27 mouse cellular contexts compared by ENCODE assay signal in genomic region chr13:31468131-31468530, GRCm38 (mm10).
DNase-seq lines count a peak whose midpoint lies in the region; ATAC-seq and TF ChIP-seq lines count a peak whose summit lies in the region.
"Had no signal": no experiment of that assay in that cellular context is flagged by ENCODE, and none has a peak within 500 bp of the region (broad histone marks: within the 10 kb centered on the region; RNA-seq: fewer than 3 reads in every experiment).

No protein-coding gene starts in this region.

- H3K9ac ChIP-seq in forebrain, embryonic 12.5 days, result no peak overlapping the region
- H3K9ac ChIP-seq in forebrain, embryonic 11.5 days (ENCODE audit: low read length), result no peak overlapping the region
- H3K9ac ChIP-seq: embryonic facial prominence, embryonic 13.5 days; hindbrain, embryonic 13.5 days had no signal

- H3K79me2 ChIP-seq in C2C12 (ENCODE audit: control insufficient read depth, insufficient read depth) (no peaks in the 10 kb centered on the region), myocyte (ENCODE audit: control insufficient read depth, insufficient read depth) (no peaks in the 10 kb centered on the region)

- TF ChIP-seq POLR2A in myocyte (IDR thresholded peaks at IDR 0.05; ENCODE audit: insufficient read length, low read depth), result no peak

- H3K9me3 ChIP-seq in forebrain, embryonic 12.5 days, result no peaks in the 10 kb centered on the region
- no peaks in the 10 kb centered on the region for H3K9me3 ChIP-seq in forebrain, embryonic 11.5 days (ENCODE audit: control insufficient read depth, low read length)
- H3K9me3 ChIP-seq: embryonic facial prominence, embryonic 13.5 days; hindbrain, embryonic 10.5 days; hindbrain, embryonic 13.5 days had no signal

- H3K79me3 ChIP-seq in C2C12 (ENCODE audit: low read depth), result no peaks in the 10 kb centered on the region

- no peak overlapping the region for H3K27ac ChIP-seq in forebrain, embryonic 12.5 days
- no peak overlapping the region for H3K27ac ChIP-seq in forebrain, embryonic 11.5 days (ENCODE audit: low read depth, low read length)
- H3K27ac ChIP-seq: embryonic facial prominence, embryonic 13.5 days; hindbrain, embryonic 10.5 days; hindbrain, embryonic 13.5 days; hindbrain, postnatal 0 days had no signal

- TF ChIP-seq CTCF in C2C12 (IDR thresholded peaks at IDR 0.05; ENCODE audit: control insufficient read depth, insufficient read depth, insufficient read length) (no peak), Patski (IDR thresholded peaks at IDR 0.05) (no peak)

- H3K4me1 ChIP-seq in forebrain, embryonic 12.5 days, result no peaks in the 10 kb centered on the region
- no peaks in the 10 kb centered on the region for H3K4me1 ChIP-seq in forebrain, embryonic 11.5 days (replicated peaks; ENCODE audit: control insufficient read depth, insufficient read depth, low read length)
- H3K4me1 ChIP-seq: embryonic facial prominence, embryonic 13.5 days; hindbrain, embryonic 10.5 days; hindbrain, embryonic 13.5 days had no signal

- WGBS in forebrain, embryonic 12.5 days, result 84% methylated on average over 3 of the region's 3 CpGs
- 81% methylated on average over 3 of the region's 3 CpGs for WGBS in forebrain, embryonic 11.5 days

- no peak overlapping the region for H3ac ChIP-seq in C2C12 (ENCODE audit: control insufficient read depth, insufficient read length, low read depth)
- H3ac ChIP-seq in myocyte (ENCODE audit: control insufficient read depth, insufficient read length), result no peak overlapping the region

- POLR2A ChIA-PET in Patski (lab: Charles Lee), result no interaction called here

- H3K27me3 ChIP-seq in C2C12 (ENCODE audit: control insufficient read depth, insufficient read depth, insufficient read length) (no peaks in the 10 kb centered on the region), Patski (no peaks in the 10 kb centered on the region), myocyte (ENCODE audit: control insufficient read depth, insufficient read depth, insufficient read length) (no peaks in the 10 kb centered on the region)
- H3K27me3 ChIP-seq in forebrain, embryonic 12.5 days, result no peaks in the 10 kb centered on the region
- no peaks in the 10 kb centered on the region for H3K27me3 ChIP-seq in forebrain, embryonic 11.5 days (ENCODE audit: control insufficient read depth, insufficient read depth, low read length)
- H3K27me3 ChIP-seq: embryonic facial prominence, embryonic 13.5 days; hindbrain, embryonic 13.5 days had no signal

- H3K4me3 ChIP-seq in C2C12 (ENCODE audit: insufficient read depth, poor library complexity, severe bottlenecking) (no peak overlapping the region), myocyte (no peak overlapping the region)
- H3K4me3 ChIP-seq in forebrain, embryonic 12.5 days (replicated peaks), result no peak overlapping the region
- no peak overlapping the region for H3K4me3 ChIP-seq in forebrain, embryonic 11.5 days (ENCODE audit: low read depth, low read length)
- H3K4me3 ChIP-seq: embryonic facial prominence, embryonic 13.5 days; hindbrain, embryonic 10.5 days; hindbrain, embryonic 13.5 days had no signal

- CTCF ChIA-PET in Patski (lab: Charles Lee), result interaction anchor here (1.2 kb wide), 1 partner anchor 91 kb away, joined by 3 read pairs; the partner anchor contains the start of gene A530084C06Rik

- H3K36me3 ChIP-seq in C2C12 (ENCODE audit: control insufficient read depth, insufficient read depth) (no peaks in the 10 kb centered on the region), myocyte (ENCODE audit: control insufficient read depth, insufficient read depth) (no peaks in the 10 kb centered on the region)
- no peaks in the 10 kb centered on the region for H3K36me3 ChIP-seq in forebrain, embryonic 12.5 days (replicated peaks)
- H3K36me3 ChIP-seq in forebrain, embryonic 11.5 days (ENCODE audit: control insufficient read depth, insufficient read depth, low read length), result no peaks in the 10 kb centered on the region
- H3K36me3 ChIP-seq: embryonic facial prominence, embryonic 13.5 days; hindbrain, embryonic 10.5 days; hindbrain, embryonic 13.5 days had no signal

- peak; percentile 88 for ATAC-seq in Patski
- no peak for ATAC-seq in forebrain, embryonic 12.5 days (ENCODE audit: low FRiP score)
- ATAC-seq in forebrain, embryonic 11.5 days (replicated peaks; ENCODE audit: low FRiP score), result no peak
- ATAC-seq: CD4-positive, CD25-positive, alpha-beta regulatory T cell, adult 4 months; forebrain, embryonic 14.5 days; hindbrain, postnatal 0 days; inflammation-experienced regulatory T-cells, adult 6 months; intestine, embryonic 16.5 days had no signal

- in situ Hi-C loops in Patski (cut with MboI; ENCODE audit: low pct_unique_long_range_greater_than_20kb), result no loop called here

- H3K4me2 ChIP-seq in myocyte (ENCODE audit: low read depth), result peak overlapping the region; percentile 85
- H3K4me2 ChIP-seq in forebrain, embryonic 12.5 days, result no peak overlapping the region
- no peak overlapping the region for H3K4me2 ChIP-seq in forebrain, embryonic 11.5 days (ENCODE audit: low read depth, low read length, severe bottlenecking)
- H3K4me2 ChIP-seq: embryonic facial prominence, embryonic 13.5 days; heart, embryonic 11.5 days; hindbrain, embryonic 13.5 days had no signal

- peak; percentile 8 for DNase-seq in urinary bladder, postnatal 14 days (ENCODE audit: low spot score)
- DNase-seq in urinary bladder, adult 2 months (ENCODE audit: low spot score), result no peak
- peak; percentile 60 for DNase-seq in Patski (ENCODE audit: low read depth, low spot score)
- DNase-seq in forebrain, embryonic 11.5 days (ENCODE audit: low spot score), result no peak
- DNase-seq in heart, adult 18-20 months, result no peak
- DNase-seq: adrenal gland, adult 2 months; adrenal gland, postnatal 14 days; B cell, adult 2 months; cerebellum, adult 11 months; cerebellum, adult 2 months; cerebellum, adult 9-11 months; cerebellum, postnatal 25 days; gastrocnemius, postnatal 25 days; heart, postnatal 36 days; kidney, adult 18-20 months had no signal

TF ChIP-seq in C2C12, 6 proteins besides CTCF, POLR2A, EP300 and RAD21:
- TF ChIP-seq MYOD1 (IDR thresholded peaks at IDR 0.05; ENCODE audit: control insufficient read depth, insufficient read length, low read depth) (peak; percentile 16), MYOG (IDR thresholded peaks at IDR 0.05; ENCODE audit: control insufficient read depth, extremely low read depth, insufficient read length) (no peak), FOSL1 (IDR thresholded peaks at IDR 0.05; ENCODE audit: insufficient read depth, low read length, poor library complexity, severe bottlenecking) (peak; percentile 33), USF1 (IDR thresholded peaks at IDR 0.05; ENCODE audit: low read depth) (no peak), CEBPB (IDR thresholded peaks at IDR 0.05; ENCODE audit: low read depth) (no peak), MAX (IDR thresholded peaks at IDR 0.05) (peak; percentile 47)

TF ChIP-seq in myocyte, 11 proteins besides CTCF, POLR2A, EP300 and RAD21:
- TF ChIP-seq REST (IDR thresholded peaks at IDR 0.05; ENCODE audit: insufficient read depth, insufficient read length), result no peak
- peak; percentile 83 for TF ChIP-seq SRF (IDR thresholded peaks at IDR 0.05; ENCODE audit: control insufficient read depth, insufficient read length, low read depth)
- peak in 1 of 3 experiments; percentile 24 for TF ChIP-seq MYOG (IDR thresholded peaks at IDR 0.05; ENCODE audit: control insufficient read depth in 1 of 3, insufficient read depth in 1 of 3, insufficient read length in 2 of 3, low read depth in 2 of 3)
- 0 out of 2 replicates have a peak, but pooled peaks have one; percentile 21 for TF ChIP-seq CEBPB (IDR thresholded peaks at IDR 0.05; ENCODE audit: insufficient read depth, poor library complexity, severe bottlenecking)

Comparison
In these comparisons a context has a peak if more than half of its experiments do, and no peak if none do; other contexts are left out.
1. DNase-seq: peak in urinary bladder, postnatal 14 days (single experiment) and Patski (single experiment); none in urinary bladder, adult 2 months (single experiment), forebrain, embryonic 11.5 days (single experiment) and heart, adult 18-20 months (0 of 2).